Mouse (Mus musculus): ENCODE data around the gene Psg27. TPM values are rescaled to one million over a fixed set of nuclear protein-coding genes. Genes with fewer than 3 reads are reported as not detected.

Psg27 gene
- polyA plus RNA-seq, 1 experiment = not detected

DNA sequence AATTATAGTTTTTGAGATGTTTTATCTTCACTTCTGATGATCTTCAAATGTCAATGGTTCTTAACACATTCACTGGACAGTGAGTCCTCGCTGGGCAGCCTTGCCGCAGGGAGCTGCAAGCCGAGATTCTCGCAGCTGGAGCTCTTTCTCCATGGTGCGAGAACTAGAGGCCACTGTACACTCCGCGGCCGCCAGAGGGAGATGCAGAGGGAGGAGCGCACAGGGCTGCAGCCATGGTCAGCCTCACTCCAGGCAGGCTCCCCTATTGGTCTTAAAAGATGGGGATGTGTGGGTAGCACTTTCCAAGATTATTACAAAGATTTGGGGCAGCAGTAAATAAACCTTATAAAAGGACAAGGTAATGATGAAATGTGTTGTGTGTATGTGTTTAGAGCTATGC lies 55.6 kb downstream of the Psg27 start:
- Histone ChIP-seq H3K4me1 (ENCODE audit: control insufficient read depth, insufficient read depth, low read length) (no peaks in the 10 kb centered on the region), H3K27ac (ENCODE audit: control insufficient read depth, insufficient read depth, low read depth, low read length) (no peak overlapping the region), H3K27me3 (ENCODE audit: control insufficient read depth, insufficient read depth, low read length) (no peaks in the 10 kb centered on the region), H3K36me3 (ENCODE audit: control insufficient read depth, insufficient read depth, low read length) (no peaks in the 10 kb centered on the region), H3K4me3 (ENCODE audit: control insufficient read depth, low read depth, low read length) (no peak overlapping the region)
- TF ChIP-seq CTCF (IDR thresholded peaks at IDR 0.05; ENCODE audit: control insufficient read depth, insufficient read depth, insufficient replicate concordance, low read depth, low read length) (no peak), POLR2A (IDR thresholded peaks at IDR 0.05; ENCODE audit: control insufficient read depth, low read depth, low read length) (no peak)

Other genes with a start within 250 kb of the Psg27 start
- gene Psg18, start 212.3 kb downstream of the Psg27 start, polyA plus RNA-seq (2012; rRNA removed) = not detected in 2 replicates
- not detected in 2 replicates for gene Psg28, start 135.3 kb downstream of the Psg27 start, polyA plus RNA-seq (2012; rRNA removed)
- not detected in 2 replicates for gene Psg26, start 83.1 kb downstream of the Psg27 start, polyA plus RNA-seq (2012; rRNA removed)
- not detected in 2 replicates for gene Psg25, start 35.0 kb downstream of the Psg27 start, polyA plus RNA-seq (2012; rRNA removed)
- gene Psg23, start 49.2 kb upstream of the Psg27 start, polyA plus RNA-seq (2012; rRNA removed) = not detected in 2 replicates
- gene Psg21, start 89.4 kb upstream of the Psg27 start, polyA plus RNA-seq (2012; rRNA removed) = not detected in 2 replicates
- gene Psg20, start 118.9 kb upstream of the Psg27 start, polyA plus RNA-seq (2012; rRNA removed) = not detected in 2 replicates
- 0.17 and 0.21 TPM in 2 replicates for gene Psg22, start 150.8 kb upstream of the Psg27 start, polyA plus RNA-seq (2012; rRNA removed)
- 8.5 and 11.8 TPM in 2 replicates for gene Psg19, start 231.2 kb upstream of the Psg27 start, polyA plus RNA-seq (2012; rRNA removed)